Mouse (Mus musculus) heart, adult 2 months (tissue): ENCODE results near the gene Fscn3. TPM values are rescaled to one million over a fixed set of nuclear protein-coding genes. Genes with fewer than 3 reads are reported as not detected.

Experiments
- DNase-seq, 2 experiments: peaks; one replicate each; pipeline ENCODE4 v3.0.0; 2021
- H3K27ac ChIP-seq: fragments of 200-600 bp; 2 replicates; pipeline ENCODE4 v1.8.1; 2022
- H3K27me3 ChIP-seq: fragments of 200-500 bp; 2 replicates; pipeline ENCODE4 v1.6.1; 2012; ENCODE audit warnings: mild to moderate bottlenecking, low read length, inconsistent platforms, mixed read lengths; ENCODE audit not compliant: control insufficient read depth, insufficient read depth
- H3K36me3 ChIP-seq: fragments of 200-500 bp; 2 replicates; pipeline ENCODE4 v1.6.1; 2012; ENCODE audit warnings: low read length, inconsistent platforms; ENCODE audit not compliant: control insufficient read depth, insufficient read depth
- H3K4me1 ChIP-seq: fragments of 200-500 bp; 2 replicates; pipeline ENCODE4 v1.6.1; 2011; ENCODE audit warnings: low read length; ENCODE audit not compliant: control insufficient read depth, insufficient read depth
- H3K4me3 ChIP-seq: fragments of 200-600 bp; 2 replicates; pipeline ENCODE4 v1.8.1; 2022
- H3K79me2 ChIP-seq: fragments of 200-500 bp; replicated peaks from 2 replicates; pipeline ENCODE4 v1.6.1; 2012; ENCODE audit warnings: mild to moderate bottlenecking, inconsistent platforms, low read length, moderate library complexity, mixed read lengths; ENCODE audit not compliant: control insufficient read depth, insufficient read depth
- H3K9ac ChIP-seq: fragments of 200-500 bp; 2 replicates; pipeline ENCODE4 v1.6.1; 2012; ENCODE audit warnings: low read depth, mild to moderate bottlenecking, control low read depth, inconsistent platforms, low read length, mixed read lengths
- CTCF ChIP-seq: fragments of 200-600 bp; IDR thresholded peaks from 2 replicates; pipeline ENCODE4 v1.8.1; 2022; ENCODE audit warnings: antibody characterized with exemption, mild to moderate bottlenecking, moderate library complexity
- EP300 ChIP-seq: fragments of 200-500 bp; IDR thresholded peaks from 2 replicates; pipeline ENCODE4 v1.6.1; 2011; ENCODE audit warnings: low read depth, low read length, control low read depth; ENCODE audit not compliant: insufficient read depth
- POLR2A ChIP-seq: fragments of 200-500 bp; IDR thresholded peaks from 2 replicates; pipeline ENCODE4 v1.6.1; 2011; ENCODE audit warnings: mild to moderate bottlenecking, low read depth, low read length, control low read depth; ENCODE audit not compliant: insufficient read depth
- WGBS: fragments of 180-500 bp; shearing (Covaris S2); methylation state at CpG from one replicate; pipeline ENCODE4 v1.1.7; 2018; 5-methylcytosine and 5-hydroxymethylcytosine counted together
- intact Hi-C: fragments of 180-260 bp; cut with DNase I; formaldehyde crosslinking; loops from one replicate; pipeline ENCODE4 v1.15.1; 2025
- polyA plus RNA-seq: library from polyadenylated mRNA; depleted of rRNA; stranded (reverse); fragments of >200 nt; gene quantifications from 2 replicates; pipeline ENCODE4 v1.2.3, GENCODE M21; 2012
- total RNA-seq, 2 experiments: library from RNA; stranded (reverse); gene quantifications; 2 replicates each; pipeline ENCODE4 v1.2.3; 2021

Fscn3 gene
- total and polyA plus RNA-seq, 3 experiments = not detected

DNA sequence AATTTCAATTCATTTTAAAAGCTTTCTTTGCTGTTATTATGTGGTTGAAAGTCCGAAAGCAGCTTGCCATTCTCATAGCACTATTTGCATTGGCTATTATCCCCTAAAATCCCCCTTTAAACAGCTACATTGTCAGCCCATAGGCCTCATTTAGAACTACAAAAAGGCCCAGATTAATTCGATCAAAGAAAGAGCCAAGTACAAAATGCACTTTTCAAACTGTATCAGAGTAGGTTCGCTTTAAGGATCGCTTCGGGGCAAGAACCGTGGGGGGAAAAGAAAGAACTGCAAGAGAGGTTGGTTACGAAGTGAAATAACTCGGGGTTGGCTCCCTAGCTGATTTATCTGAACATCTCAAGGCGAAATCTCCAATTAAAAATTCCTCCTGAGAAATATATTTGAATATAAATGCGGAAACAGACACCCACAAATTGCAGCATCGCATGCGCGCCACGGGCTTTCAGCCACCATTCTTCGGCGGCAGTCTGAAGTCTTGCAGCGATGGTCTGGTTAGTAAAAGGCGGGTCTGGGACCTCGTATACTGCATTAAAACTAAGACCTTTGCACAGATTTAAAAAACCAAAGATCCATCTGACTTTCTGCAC lies 30.6 kb upstream of the Fscn3 start:
- 10% methylated on average over 19 of the region's 19 CpGs for whole genome bisulfite sequencing
- no peak for DNase-seq
- H3K9ac ChIP-seq = no peak overlapping the region

DNA sequence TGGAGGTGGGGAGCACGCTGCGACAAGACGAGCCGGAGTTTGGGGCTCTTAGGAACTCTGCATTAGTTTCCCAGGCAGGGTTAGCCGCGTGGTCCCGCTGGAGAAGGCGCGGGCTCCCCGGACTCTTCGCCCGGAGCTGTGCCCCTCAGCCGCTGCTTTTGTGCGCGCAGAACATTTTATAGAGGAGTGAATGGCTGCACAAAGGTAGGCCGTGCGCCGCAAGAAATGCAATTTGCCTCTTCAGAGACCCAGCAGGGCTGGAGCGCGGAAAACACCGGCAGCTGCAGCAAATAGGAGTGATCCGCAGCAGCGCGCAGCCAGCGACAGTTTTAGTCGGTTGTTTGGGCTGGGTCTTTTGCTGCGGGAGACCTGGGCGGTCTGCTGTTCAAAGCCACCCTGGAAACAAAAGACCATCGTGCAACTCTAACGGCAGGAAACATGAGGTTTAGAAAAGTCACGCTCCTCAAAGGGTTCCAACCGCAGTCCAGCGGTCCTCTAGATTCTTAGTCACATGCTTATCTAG lies 29.8 kb upstream of the Fscn3 start, which contains the start of gene Zfp800:
TSS of gene Zfp800 (minus strand) at position 325 of the 523 bp plus-strand sequence.
- Histone ChIP-seq H3K36me3 (no peaks in the 10 kb centered on the region), H3K27ac (no peak within 1 kb of the TSS), H3K4me3 (peak within 1 kb of the TSS; percentile 47), H3K79me2 (no peaks in the 10 kb centered on the region), H3K9ac (peak within 1 kb of the TSS; percentile 54), H3K4me1 (no peaks in the 10 kb centered on the region), H3K27me3 (peaks cover 3% of the 10 kb centered on the region; the same call in 1 of the 2 replicates)
- intact Hi-C loops = no loop called here
- DNase-seq = peak in 1 of 2 experiments; percentile 33
- WGBS = 2% methylated on average over 33 of the region's 33 CpGs
- TF ChIP-seq CTCF = no peak
- TF ChIP-seq POLR2A = no peak
- TF ChIP-seq EP300 = no peak

More for the DNA sequence above, 30.6 kb upstream of the Fscn3 start:
- H3K4me1 ChIP-seq = no peaks in the 10 kb centered on the region
- TF ChIP-seq POLR2A (no peak), CTCF (no peak), EP300 (no peak)
- H3K4me3 ChIP-seq = peak overlapping the region; percentile 47
- peaks cover 3% of the 10 kb centered on the region; the same call in 1 of the 2 replicates for H3K27me3 ChIP-seq
- H3K27ac ChIP-seq = no peak overlapping the region
- no peaks in the 10 kb centered on the region for H3K36me3 ChIP-seq
- H3K79me2 ChIP-seq = no peaks in the 10 kb centered on the region
- intact Hi-C loops = no loop called here

DNA sequence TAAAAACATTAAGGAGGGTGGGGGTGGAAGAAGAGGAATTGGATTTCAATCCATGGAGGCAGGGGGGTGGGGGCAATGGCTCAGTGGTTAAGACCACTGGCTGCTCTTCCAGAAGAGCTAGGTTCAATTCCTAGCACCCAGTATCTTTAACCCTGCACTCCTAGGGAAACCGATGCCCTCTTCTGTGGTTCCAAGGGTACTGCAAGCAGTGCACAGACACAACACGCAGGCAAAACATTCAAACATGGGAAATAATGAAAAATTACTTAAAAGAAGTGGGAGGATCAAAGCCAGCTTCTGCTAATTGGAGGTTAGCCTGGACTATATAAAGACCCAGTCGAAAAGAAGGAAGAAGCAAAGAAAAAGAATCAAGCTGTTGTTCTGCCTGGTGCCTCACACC lies 28.9 kb upstream of the Fscn3 start:
- intact Hi-C loops = no loop called here

DNA sequence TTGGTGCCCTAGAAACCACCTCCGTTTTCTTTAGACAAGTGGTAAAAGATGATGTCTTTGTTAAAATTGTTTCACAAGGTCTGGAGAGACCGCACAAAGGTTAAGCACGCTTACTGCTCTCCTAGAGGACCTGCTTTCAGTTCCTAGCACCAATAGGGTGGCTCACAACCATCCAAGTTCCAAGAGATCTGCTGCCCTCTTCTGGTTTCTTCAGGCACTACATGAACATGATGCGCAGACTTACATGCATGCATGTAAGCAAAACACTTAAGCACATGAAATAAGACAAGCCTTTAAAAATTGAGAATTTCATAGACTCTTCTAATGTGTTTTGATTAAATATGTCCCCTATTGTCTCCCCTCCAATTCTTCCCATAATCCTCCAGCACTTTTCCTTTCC lies 27.8 kb upstream of the Fscn3 start:
- Histone ChIP-seq H3K4me1 (no peaks in the 10 kb centered on the region), H3K36me3 (no peaks in the 10 kb centered on the region), H3K9ac (no peak overlapping the region), H3K27ac (no peak overlapping the region), H3K79me2 (no peaks in the 10 kb centered on the region), H3K4me3 (no peak overlapping the region), H3K27me3 (peaks cover 3% of the 10 kb centered on the region; the same call in 1 of the 2 replicates)
- WGBS = 94% methylated on average over 4 of the region's 4 CpGs
- intact Hi-C loops = no loop called here
- DNase-seq = no peak
- TF ChIP-seq POLR2A (no peak), EP300 (no peak), CTCF (peak; percentile 40)

More for the DNA sequence above, 28.9 kb upstream of the Fscn3 start:
- Histone ChIP-seq H3K4me1 (no peaks in the 10 kb centered on the region), H3K36me3 (no peaks in the 10 kb centered on the region), H3K27me3 (peaks cover 3% of the 10 kb centered on the region; the same call in 1 of the 2 replicates), H3K4me3 (no peak overlapping the region), H3K27ac (no peak overlapping the region), H3K9ac (no peak overlapping the region), H3K79me2 (no peaks in the 10 kb centered on the region)
- 87% methylated on average over 3 of the region's 3 CpGs for WGBS
- DNase-seq = no peak
- TF ChIP-seq CTCF (peak; percentile 40), POLR2A (no peak), EP300 (no peak)

DNA sequence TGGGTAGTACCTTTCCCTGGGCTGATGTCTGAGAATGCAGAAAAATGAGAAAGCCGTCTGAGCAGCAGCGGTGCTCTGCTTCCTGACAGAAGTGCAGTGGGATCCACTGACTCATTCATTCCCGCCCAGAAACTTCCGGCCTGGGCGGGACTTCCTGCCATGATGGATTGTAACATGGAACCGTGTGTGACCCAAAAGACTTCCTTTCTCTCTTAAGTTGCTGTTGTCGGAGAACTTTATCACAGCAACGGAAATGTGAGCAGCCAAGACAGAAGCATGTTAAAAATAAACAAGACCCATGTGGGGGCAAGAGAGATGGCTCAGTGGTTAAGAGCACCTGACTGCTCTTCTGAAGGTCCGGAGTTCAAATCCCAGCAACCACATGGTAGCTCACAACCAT lies 17.5 kb upstream of the Fscn3 start:
- TF ChIP-seq EP300 (peak; percentile 35; the same call in 1 of the 2 replicates), POLR2A (no peak), CTCF (no peak)
- Histone ChIP-seq H3K27me3 (no peaks in the 10 kb centered on the region), H3K79me2 (no peaks in the 10 kb centered on the region), H3K4me1 (no peaks in the 10 kb centered on the region), H3K9ac (no peak overlapping the region), H3K36me3 (no peaks in the 10 kb centered on the region), H3K4me3 (no peak overlapping the region), H3K27ac (no peak overlapping the region)
- peak; percentile 61 to 70 for DNase-seq
- WGBS = 38% methylated on average over 9 of the region's 9 CpGs
- intact Hi-C loops = no loop called here

DNA sequence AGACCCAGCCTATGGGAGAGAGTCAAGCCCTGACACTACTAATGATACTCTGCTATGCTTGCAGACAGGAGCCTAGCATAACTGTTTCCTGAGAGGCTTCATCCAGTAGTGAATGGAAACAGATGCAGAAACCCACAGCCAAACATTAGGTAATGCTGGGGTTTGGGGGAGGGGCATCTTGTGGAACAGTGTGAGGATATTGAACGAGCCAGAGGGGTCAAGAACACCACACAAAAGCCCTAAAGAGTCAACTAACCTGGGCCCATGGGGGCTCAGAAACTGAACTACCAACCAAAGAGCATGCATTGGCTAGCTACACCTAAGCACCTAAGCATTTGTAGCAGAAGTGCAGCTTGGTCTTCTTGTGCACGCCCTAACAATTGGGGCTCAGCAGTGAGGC lies 16.4 kb upstream of the Fscn3 start:
- Histone ChIP-seq H3K79me2 (no peaks in the 10 kb centered on the region), H3K4me3 (no peak overlapping the region), H3K36me3 (peaks cover 4% of the 10 kb centered on the region; the same call in 1 of the 2 replicates), H3K4me1 (peaks cover 3% of the 10 kb centered on the region), H3K27me3 (no peaks in the 10 kb centered on the region), H3K27ac (no peak overlapping the region), H3K9ac (no peak overlapping the region)
- DNase-seq = no peak
- TF ChIP-seq CTCF = no peak
- TF ChIP-seq POLR2A = no peak
- no peak for TF ChIP-seq EP300
- 57% methylated on average over 2 of the region's 2 CpGs for WGBS
- intact Hi-C loops = no loop called here
